Mouse (Mus musculus) liver, adult 2 months (tissue): ENCODE results near the gene Slc37a4.
A peak's percentile ranks its signal among the peaks of the same experiment; 100 is the strongest.

Source experiments
- CTCF ChIP-seq: fragments of 200-500 bp; IDR thresholded peaks from 2 replicates; pipeline ENCODE4 v1.5.1; 2011; ENCODE audit warnings: low read depth, low read length, control low read depth
- POLR2A ChIP-seq: fragments of 200-500 bp; IDR thresholded peaks from 2 replicates; pipeline ENCODE4 v1.6.1; 2011; ENCODE audit warnings: low read length, control low read depth; ENCODE audit not compliant: insufficient read depth; ENCODE audit errors: extremely low read depth

- peak; percentile 80 for TF ChIP-seq CTCF
- no peak for TF ChIP-seq POLR2A
Observed at GRCm38 (mm10) chr9:44391466-44391865, 5.2 kb upstream of the Slc37a4 start.
